Mouse (Mus musculus): ENCODE results near the gene Tmed6. TPM values are rescaled to one million over a fixed set of nuclear protein-coding genes. Genes with fewer than 3 reads are reported as not detected.
"Not testable (repeated sequence)": the region's sequence is repeated elsewhere in the genome, so short reads cannot be mapped to it uniquely, and the experiment has no call there.

The Tmed6 gene
- total RNA-seq, 2 experiments from 2014 or later = not detected

GRCm38 (mm10) chr8:107085358-107085757, 19.9 kb upstream of the Tmed6 start:
- intact Hi-C loops (cut with DNase I) = no loop called here
- DNase-seq (ENCODE audit: low spot score in 2 of 2) = no peak

DNA sequence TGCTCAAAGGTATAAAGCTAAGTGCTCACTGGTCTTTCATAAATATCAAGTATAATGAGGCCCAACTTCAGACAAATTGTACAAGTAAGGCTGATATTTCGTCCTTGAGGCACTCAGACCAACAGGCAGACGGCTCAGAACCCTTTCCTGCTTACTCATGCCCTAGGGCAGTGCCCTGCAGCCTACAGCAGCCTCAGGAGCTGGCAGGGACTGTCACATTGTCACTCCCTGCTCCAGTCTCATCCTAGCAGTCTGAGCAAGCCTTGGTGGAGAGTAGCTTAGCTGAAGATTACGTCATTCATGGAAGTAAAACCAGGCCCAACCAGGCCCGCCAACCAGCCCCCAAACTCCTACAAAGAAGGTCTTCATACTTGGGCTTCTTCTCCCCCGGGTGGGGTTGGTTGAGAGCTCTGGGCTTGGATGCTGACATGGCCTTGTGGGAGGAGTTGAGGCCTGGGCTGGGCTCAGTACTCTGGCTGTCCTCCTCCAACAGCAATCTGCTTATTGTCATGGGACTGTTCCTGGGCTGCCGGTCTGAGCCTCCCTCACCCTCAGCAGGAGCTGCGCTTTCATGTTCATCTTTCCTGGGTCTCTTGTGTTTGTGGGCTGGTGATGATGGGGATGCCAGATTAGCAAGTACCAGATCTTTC, 10.9 kb upstream of the Tmed6 start:
- DNase-seq (ENCODE audit: low spot score in 2 of 2) = no peak
- intact Hi-C loops (cut with DNase I) = no loop called here

- no peak for DNase-seq (ENCODE audit: low spot score in 2 of 2)
- intact Hi-C loops (cut with DNase I) = no loop called here
Measured at GRCm38 (mm10) chr8:107074128-107074527, 8.7 kb upstream of the Tmed6 start.

DNA sequence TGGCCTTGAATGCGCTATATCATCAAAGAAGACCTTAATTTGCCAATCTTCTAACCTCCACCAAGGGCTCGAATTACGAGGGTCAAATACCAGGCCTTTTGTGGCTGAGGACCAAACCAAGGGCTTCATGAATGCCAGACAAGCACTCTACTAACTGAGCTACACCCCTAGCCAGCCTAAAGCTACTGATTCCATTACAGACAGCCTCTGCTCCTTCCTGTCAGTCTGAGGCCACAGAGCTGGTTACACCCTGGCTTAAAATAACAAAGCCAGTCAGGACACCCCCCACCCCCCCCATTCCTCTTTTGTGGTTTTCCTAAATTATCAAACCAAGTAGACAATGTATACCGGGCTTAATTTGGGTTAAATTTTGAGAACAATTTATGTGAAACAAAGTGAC, 8.3 kb upstream of the Tmed6 start:
- intact Hi-C loops (cut with DNase I) = no loop called here
- DNase-seq (ENCODE audit: low spot score in 2 of 2) = no peak

DNA sequence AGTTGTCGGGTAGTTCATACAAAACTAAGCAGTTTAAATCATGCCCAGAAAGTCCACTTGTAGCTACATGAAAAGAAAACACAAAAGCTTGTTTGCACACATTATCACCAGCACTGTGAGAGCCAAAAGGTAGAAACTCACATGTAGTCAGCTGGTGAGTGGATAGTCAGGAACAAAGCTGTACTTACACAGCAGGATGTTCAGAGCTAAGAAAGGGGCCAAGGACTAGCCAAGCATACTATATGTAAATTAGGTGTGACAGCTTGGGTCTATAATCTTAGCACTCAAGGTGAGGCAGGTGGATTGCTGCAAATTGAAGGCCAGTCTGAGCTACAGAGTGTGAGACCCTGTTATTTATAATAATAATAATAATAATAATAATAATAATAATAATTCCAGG, 2.8 kb downstream of the Tmed6 start:
- intact Hi-C loops (cut with DNase I) = no loop called here
- no peak for DNase-seq (ENCODE audit: low spot score in 2 of 2)

DNA sequence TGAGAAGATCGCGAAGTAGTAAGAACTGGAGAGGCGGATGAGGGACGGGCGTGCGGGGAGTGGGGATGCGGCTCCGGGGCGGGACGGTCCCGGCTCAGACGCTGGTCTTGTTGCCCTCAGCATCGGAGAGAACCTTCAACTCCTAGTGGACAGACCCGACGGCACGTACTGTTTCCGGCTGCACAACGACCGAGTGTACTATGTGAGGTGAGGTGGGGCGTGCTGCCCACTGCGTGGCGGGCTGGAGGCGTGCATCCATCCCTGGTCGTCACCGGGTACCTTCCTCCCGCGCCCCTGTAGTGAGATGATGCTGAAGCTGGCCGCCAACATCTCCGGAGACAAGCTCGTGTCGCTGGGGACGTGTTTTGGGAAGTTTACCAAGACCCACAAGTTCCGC, 8.5 kb downstream of the Tmed6 start:
- intact Hi-C loops (cut with DNase I) = loop anchor here (1.0 kb wide), 1 partner anchor 9 kb away; the partner anchor contains the start of gene Pdf
- no peak for DNase-seq (ENCODE audit: low spot score in 2 of 2)

DNA sequence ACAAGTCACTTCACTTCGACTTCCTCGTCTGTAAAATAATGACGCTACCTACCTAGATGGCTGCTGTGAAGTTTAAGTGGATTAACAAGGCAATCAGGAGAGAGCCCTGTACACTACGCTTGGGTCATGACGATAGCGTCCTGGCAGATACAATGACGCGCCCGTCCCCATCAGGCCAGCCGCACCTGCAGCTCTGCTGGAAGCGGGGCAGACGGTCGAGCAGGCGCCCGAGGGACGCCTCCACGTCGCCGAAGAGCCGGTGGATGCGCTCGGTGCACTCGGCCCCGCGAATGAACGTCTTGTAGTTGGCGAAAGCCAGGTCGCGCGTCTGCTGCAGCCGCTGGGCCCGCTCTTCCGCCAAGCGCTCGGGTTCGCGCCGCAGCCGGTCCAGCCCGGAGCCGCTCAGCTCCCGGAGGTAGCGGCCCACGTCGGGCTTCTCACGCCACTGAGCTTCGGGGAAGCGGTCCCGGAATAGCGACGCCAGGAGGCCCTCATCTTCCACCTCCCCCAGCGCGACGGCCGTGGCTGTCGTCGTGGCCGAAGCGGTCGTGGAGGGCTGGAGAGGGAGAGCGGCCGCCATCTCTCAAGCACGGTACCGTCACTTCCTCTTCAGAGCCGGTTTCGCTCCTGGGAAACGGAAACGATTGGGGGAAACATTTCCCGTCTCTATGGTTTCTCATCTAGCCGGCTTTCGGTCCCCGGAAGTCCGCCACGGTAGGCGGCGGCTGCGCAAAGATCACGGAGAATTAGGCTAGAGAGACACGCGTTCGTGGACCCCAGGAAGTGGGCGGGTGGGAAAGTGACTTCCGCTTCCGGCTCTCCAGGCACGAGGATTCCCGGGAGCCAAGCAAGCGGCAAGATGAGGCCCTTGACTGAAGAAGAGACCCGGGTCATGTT, 9.1 kb downstream of the Tmed6 start, which contains the start of the genes Cog8 and Nip7:
Cog8 (minus strand) TSS at position 614 of the 897 bp plus-strand sequence.
Nip7 (plus strand) TSS at position 802 of the 897 bp plus-strand sequence.
- intact Hi-C loops (cut with DNase I) = loop anchor here (1.0 kb wide), 1 partner anchor 8 kb away; the partner anchor contains the start of gene Pdf
- peak; percentile 96 to 99 for DNase-seq (ENCODE audit: low spot score in 2 of 2)

GRCm38 (mm10) chr8:107052046-107052445, 13.4 kb downstream of the Tmed6 start:
- no peak for DNase-seq (ENCODE audit: low spot score in 2 of 2)
- intact Hi-C loops (cut with DNase I) = no loop called here

- intact Hi-C loops (cut with DNase I) = no loop called here
Measured at GRCm38 (mm10) chr8:107049480-107049879, 16.0 kb downstream of the Tmed6 start.

DNA sequence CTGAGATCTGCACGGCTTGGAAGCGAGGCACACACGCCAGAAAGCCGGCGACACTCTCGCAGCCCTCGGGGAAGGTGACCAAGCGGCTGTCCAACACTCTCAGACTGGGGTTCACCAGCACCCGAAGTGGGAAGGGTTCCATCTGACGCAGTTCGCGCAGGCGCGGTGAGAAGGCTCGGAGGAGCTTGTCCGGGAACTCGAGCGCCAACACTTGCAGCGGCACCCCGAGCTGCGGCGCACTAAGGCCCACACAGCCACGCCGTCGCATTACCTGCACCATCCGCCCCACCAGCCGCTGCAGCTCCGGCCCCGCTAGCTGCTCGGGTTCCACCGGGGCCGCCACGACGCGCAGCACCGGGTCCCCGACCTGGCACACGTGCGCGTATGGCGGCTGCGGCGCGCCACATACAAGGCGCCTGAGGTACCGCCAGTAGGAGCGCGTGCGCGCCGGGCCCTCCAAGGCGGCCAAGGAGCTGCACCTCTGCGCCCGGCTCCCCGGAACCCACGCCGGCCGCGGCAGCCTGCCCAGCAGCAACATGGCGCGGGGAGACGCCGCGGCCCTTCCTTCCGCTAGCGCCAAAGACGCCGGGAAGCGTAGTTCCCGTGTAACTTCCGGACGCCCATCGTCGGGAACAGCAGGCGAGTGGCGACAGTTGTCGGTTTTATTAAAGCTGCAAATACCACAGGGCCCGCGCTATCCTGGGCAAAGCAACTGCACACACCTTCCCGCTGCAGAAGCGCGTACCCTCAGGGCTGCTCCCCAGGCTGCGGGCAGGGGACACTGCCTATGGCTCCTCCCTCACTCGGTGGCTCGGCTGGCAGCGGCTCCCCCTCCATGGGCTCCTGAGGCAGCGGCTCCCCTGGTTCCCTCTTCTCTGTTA, 17.1 kb downstream of the Tmed6 start, which contains the start of gene Pdf:
Pdf (minus strand) TSS at position 554 of the 881 bp plus-strand sequence.
- peak; percentile 89 for DNase-seq (ENCODE audit: low spot score in 2 of 2)
- intact Hi-C loops (cut with DNase I) = loop anchor here (1.0 kb wide), 2 partner anchors 8 to 17 kb away; partner anchors contain the start of genes Cog8, Nip7 and Vps4a

More at GRCm38 (mm10) chr8:107049480-107049879, 16.0 kb downstream of the Tmed6 start:
- no peak for DNase-seq (ENCODE audit: low spot score in 2 of 2)

DNA sequence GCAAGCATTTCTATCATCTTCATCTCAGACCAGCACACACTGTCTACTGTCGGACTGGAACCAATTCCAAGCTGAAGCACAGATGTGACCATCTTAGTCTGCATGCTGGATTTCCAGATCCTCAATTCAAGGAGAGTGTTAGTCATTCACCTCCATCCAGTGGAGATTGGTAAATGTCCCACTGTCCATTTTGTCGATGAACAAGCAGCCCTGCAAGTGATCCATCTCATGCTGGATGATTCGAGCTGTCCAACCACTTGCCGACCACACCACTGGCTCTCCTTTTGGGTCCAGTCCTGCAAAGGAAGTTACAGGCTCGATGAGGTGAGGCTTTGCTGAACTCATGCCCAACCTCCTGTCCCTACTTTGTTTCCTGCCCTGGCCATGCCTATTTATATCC, 18.5 kb downstream of the Tmed6 start:
- intact Hi-C loops (cut with DNase I) = no loop called here
- no peak for DNase-seq (ENCODE audit: low spot score in 2 of 2)

DNA sequence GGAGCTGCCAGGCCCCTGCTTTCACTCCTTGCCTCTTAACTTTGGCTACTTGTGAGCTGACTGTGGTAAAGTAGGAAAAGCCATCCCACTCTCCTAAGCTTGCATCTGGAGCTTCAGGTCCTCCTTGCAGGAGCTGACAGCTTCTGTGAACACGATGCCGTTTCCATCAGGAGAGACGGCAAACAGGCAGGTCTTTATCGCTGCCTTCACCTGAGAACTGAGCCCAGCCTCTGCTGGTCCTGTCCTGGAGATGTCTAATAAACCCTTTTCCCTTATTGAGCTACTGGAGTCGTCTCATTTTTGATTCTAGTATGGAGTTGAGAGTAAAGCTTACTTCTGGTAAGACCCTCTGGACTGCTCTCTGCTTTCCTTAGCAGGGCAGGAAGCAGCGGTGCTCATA, 20.0 kb downstream of the Tmed6 start:
- DNase-seq (ENCODE audit: low spot score in 2 of 2) = no peak
- intact Hi-C loops (cut with DNase I) = no loop called here

- intact Hi-C loops (cut with DNase I) = no loop called here
- no peak for DNase-seq (ENCODE audit: low spot score in 2 of 2)
Measured at GRCm38 (mm10) chr8:107040632-107041031, 24.8 kb downstream of the Tmed6 start.

- intact Hi-C loops (cut with DNase I) = loop anchor here (10.0 kb wide), 1 partner anchor 352 kb away; the partner anchor contains the start of gene Tango6
- no peak for DNase-seq (ENCODE audit: low spot score in 2 of 2)
Measured at GRCm38 (mm10) chr8:107036626-107037025, 28.8 kb downstream of the Tmed6 start.

DNA sequence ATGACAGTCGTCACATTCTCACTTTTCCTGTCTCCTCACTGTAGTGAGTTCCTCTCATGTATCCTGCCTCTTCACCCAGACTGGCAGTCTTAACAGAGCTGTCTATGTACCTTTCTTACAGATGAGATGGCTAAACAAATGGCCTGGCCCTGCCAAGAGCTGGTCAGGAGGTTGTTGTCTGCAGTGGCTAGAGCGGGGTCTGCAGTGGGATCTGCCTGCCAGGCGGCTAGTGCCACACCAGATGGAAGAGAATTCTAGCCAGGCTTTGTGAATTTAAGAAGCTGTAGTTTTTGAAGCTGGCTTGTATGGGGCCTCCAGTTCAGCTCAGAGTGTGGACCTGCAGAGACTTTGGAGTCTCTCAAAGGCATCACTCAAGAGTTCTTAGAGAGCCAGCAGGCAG, 29.8 kb downstream of the Tmed6 start:
- intact Hi-C loops (cut with DNase I) = loop anchor here (10.0 kb wide), 1 partner anchor 351 kb away; the partner anchor contains the start of gene Tango6
- no peak for DNase-seq (ENCODE audit: low spot score in 2 of 2)

- not testable (repeated sequence) for DNase-seq (ENCODE audit: low spot score in 2 of 2)
- intact Hi-C loops (cut with DNase I) = loop anchor here (10.0 kb wide), 1 partner anchor 349 kb away; the partner anchor contains the start of gene Tango6
Measured at GRCm38 (mm10) chr8:107033609-107034008, 31.8 kb downstream of the Tmed6 start.

DNA sequence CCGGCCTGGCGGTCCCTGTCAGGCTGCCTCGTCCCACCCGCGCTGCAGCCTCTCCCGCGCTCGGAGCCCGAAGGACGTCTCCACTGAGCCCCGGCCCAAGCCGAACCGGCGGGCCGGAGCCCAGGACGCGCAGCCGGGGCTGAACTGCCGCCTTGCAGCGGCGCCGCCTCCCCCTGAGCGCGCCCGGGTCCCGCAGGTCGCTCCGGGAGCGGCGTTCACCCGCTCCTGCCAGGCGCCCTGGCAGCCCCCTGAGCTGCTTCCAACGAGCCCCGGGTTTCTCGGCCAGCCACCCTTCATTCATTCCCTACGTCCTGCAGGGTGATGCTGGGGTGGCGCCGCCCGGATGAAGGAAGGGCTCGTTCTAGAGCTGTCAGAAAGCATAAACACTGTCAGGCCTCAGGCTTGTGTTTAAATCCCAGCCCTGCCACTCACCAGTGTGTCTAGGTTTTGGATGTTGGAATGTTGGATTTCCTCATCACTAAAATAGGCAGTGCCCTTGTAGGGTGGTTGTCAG, 33.8 kb downstream of the Tmed6 start:
- DNase-seq (ENCODE audit: low spot score in 2 of 2) = peak in 1 of 2 experiments; percentile 49
- intact Hi-C loops (cut with DNase I) = loop anchor here (1.0 to 10.0 kb wide), 2 partner anchors 17 to 347 kb away; partner anchors contain the start of genes Pdf and Tango6

GRCm38 (mm10) chr8:107030650-107031576, 34.5 kb downstream of the Tmed6 start, which contains the start of gene Vps4a:
TSS of gene Vps4a (plus strand) at chr8:107031222.
- intact Hi-C loops (cut with DNase I) = loop anchor here (1.0 to 10.0 kb wide), 2 partner anchors 17 to 346 kb away; partner anchors contain the start of genes Pdf and Tango6
- DNase-seq (ENCODE audit: low spot score in 2 of 2) = peak; percentile 94 to 96
